In the genomic region with DNA sequence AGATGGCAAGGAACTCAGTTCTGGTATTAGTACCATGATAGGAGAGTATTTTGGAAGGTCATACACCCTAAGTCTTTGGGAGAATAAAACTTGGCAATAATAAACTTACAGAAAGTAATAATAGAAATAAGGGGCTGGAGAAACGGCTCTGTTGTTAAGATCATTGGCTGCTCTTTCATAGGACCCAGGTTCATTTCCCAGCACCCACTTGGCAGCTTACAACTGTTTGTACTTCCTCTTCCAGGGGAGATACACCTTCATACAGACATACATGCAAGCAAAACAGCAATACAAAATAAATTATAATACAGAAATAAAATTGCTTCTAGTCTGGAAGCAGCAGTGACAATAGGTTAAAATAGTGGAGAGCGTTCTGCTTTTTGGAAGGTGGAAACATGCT, we compare ENCODE assay signal across 11 mouse cellular contexts. TPM values are rescaled to one million over a fixed set of nuclear protein-coding genes. Genes with fewer than 3 reads are reported as not detected.
DNase-seq lines count a peak whose midpoint lies in the region; ATAC-seq and TF ChIP-seq lines count a peak whose summit lies in the region.
"Had no signal": no experiment of that assay in that cellular context is flagged by ENCODE, and none has a peak within 500 bp of the region (broad histone marks: within the 10 kb centered on the region; RNA-seq: fewer than 3 reads in every experiment).

No protein-coding gene starts in this region.

- WGBS in forebrain, embryonic 15.5 days = 66% methylated on average over 2 of the region's 2 CpGs
- 69% methylated on average over 2 of the region's 2 CpGs for WGBS in limb, embryonic 14.5 days
- WGBS in stomach, embryonic 16.5 days = 77% methylated on average over 2 of the region's 2 CpGs

- H3K4me3 ChIP-seq in megakaryocyte, embryonic 14.5 days (replicated peaks) = peak overlapping the region; percentile 95
- peak overlapping the region; percentile 98 for H3K4me3 ChIP-seq in forebrain, embryonic 15.5 days
- H3K4me3 ChIP-seq in limb, embryonic 14.5 days (replicated peaks; ENCODE audit: low read length) = peak overlapping the region; percentile 81
- peak overlapping the region; percentile 90 for H3K4me3 ChIP-seq in stomach, embryonic 16.5 days (replicated peaks; ENCODE audit: low read length)

- ATAC-seq in megakaryocyte, adult 5-6 weeks (ENCODE audit: poor library complexity, severe bottlenecking) = no peak
- ATAC-seq in forebrain, embryonic 15.5 days (replicated peaks) = no peak
- ATAC-seq in limb, embryonic 14.5 days (ENCODE audit: low FRiP score, low read depth) = no peak
- no peak for ATAC-seq in stomach, embryonic 16.5 days (ENCODE audit: insufficient read depth, low FRiP score)

- H3K27ac ChIP-seq in forebrain, embryonic 15.5 days (replicated peaks) = no peak overlapping the region
- H3K27ac ChIP-seq in limb, embryonic 14.5 days (replicated peaks; ENCODE audit: low read depth, low read length) = no peak overlapping the region
- no peak overlapping the region for H3K27ac ChIP-seq in stomach, embryonic 16.5 days (ENCODE audit: low read length)

- no peak for TF ChIP-seq POLR2A in limb, embryonic 14.5 days (IDR thresholded peaks at IDR 0.05; ENCODE audit: borderline replicate concordance, extremely low read depth, insufficient read depth, insufficient read length)

- DNase-seq in limb, embryonic 14.5 days (ENCODE audit: low spot score) = no peak
- no peak for DNase-seq in adrenal gland, adult 8-10 months
- no peak for DNase-seq in spleen, postnatal 10 days (ENCODE audit: low spot score in 2 of 2)
- no peak for DNase-seq in cerebellum, adult 9-11 months
- DNase-seq: cerebellum, adult 2 months; gastrocnemius, postnatal 14 days; thymus, postnatal 25 days had no signal

- peak overlapping the region; percentile 99 for H3K9ac ChIP-seq in forebrain, embryonic 15.5 days (replicated peaks)
- peak overlapping the region; percentile 98; the same call in 1 of the 2 replicates for H3K9ac ChIP-seq in limb, embryonic 14.5 days (ENCODE audit: low read depth, low read length, severe bottlenecking)
- H3K9ac ChIP-seq in stomach, embryonic 16.5 days (ENCODE audit: low read length) = no peak overlapping the region

- H3K27me3 ChIP-seq in megakaryocyte, embryonic 14.5 days (replicated peaks) = no peaks in the 10 kb centered on the region
- no peaks in the 10 kb centered on the region for H3K27me3 ChIP-seq in forebrain, embryonic 15.5 days
- no peaks in the 10 kb centered on the region for H3K27me3 ChIP-seq in limb, embryonic 14.5 days (ENCODE audit: control insufficient read depth, insufficient read depth, low read length)
- H3K27me3 ChIP-seq in stomach, embryonic 16.5 days (ENCODE audit: control insufficient read depth, insufficient read depth, low read length) = no peaks in the 10 kb centered on the region

- no peaks in the 10 kb centered on the region for H3K9me3 ChIP-seq in megakaryocyte, embryonic 14.5 days
- H3K9me3 ChIP-seq in forebrain, embryonic 15.5 days = no peaks in the 10 kb centered on the region
- H3K9me3 ChIP-seq in limb, embryonic 14.5 days (ENCODE audit: control insufficient read depth, low read length) = no peaks in the 10 kb centered on the region
- no peaks in the 10 kb centered on the region for H3K9me3 ChIP-seq in stomach, embryonic 16.5 days (replicated peaks; ENCODE audit: control insufficient read depth, low read length)

- peaks cover 4% of the 10 kb centered on the region for H3K36me3 ChIP-seq in megakaryocyte, embryonic 14.5 days (replicated peaks; ENCODE audit: low read length)
- H3K36me3 ChIP-seq in forebrain, embryonic 15.5 days = no peaks in the 10 kb centered on the region
- H3K36me3 ChIP-seq in limb, embryonic 14.5 days (ENCODE audit: control insufficient read depth, insufficient read depth, low read length) = peaks cover 3% of the 10 kb centered on the region; the same call in 1 of the 2 replicates
- H3K36me3 ChIP-seq in stomach, embryonic 16.5 days (ENCODE audit: control insufficient read depth, insufficient read depth, low read length) = no peaks in the 10 kb centered on the region

- H3K4me2 ChIP-seq in forebrain, embryonic 15.5 days (replicated peaks) = peak overlapping the region; percentile 53
- H3K4me2 ChIP-seq in limb, embryonic 14.5 days (replicated peaks; ENCODE audit: low read depth, low read length, severe bottlenecking) = peak overlapping the region; percentile 46
- peak overlapping the region; percentile 75 for H3K4me2 ChIP-seq in stomach, embryonic 16.5 days (ENCODE audit: low read depth, low read length)

- H3K4me1 ChIP-seq in megakaryocyte, embryonic 14.5 days = peaks cover 47% of the 10 kb centered on the region
- peaks cover 23% of the 10 kb centered on the region for H3K4me1 ChIP-seq in forebrain, embryonic 15.5 days
- peaks cover 9% of the 10 kb centered on the region for H3K4me1 ChIP-seq in limb, embryonic 14.5 days (ENCODE audit: control insufficient read depth, insufficient read depth, low read length)
- peaks cover 11% of the 10 kb centered on the region for H3K4me1 ChIP-seq in stomach, embryonic 16.5 days (ENCODE audit: control insufficient read depth, insufficient read depth, low read length)

RNA-seq across cellular contexts. Expression of a gene that starts 2.6 kb away (rescaled TPM):
- 0.15 TPM in 1 of 2 replicates, not detected in the other for polyA plus RNA-seq in megakaryocyte, embryonic 14.5 days (2012; ENCODE audit: insufficient read depth, low replicate concordance)
- 23.9 and 26.7 TPM in 2 replicates for total RNA-seq in megakaryocyte, adult 5-6 weeks (2015)
- total RNA-seq in megakaryocyte, adult 5-6 weeks (2017) = 28.2 and 29.0 TPM in 2 replicates
- 38.4 and 38.5 TPM in 2 replicates for polyA plus RNA-seq in forebrain, embryonic 15.5 days (2015; fragmentation: Nextera tagmentation; extraction: Ambion mirVana)
- 13.8 and 16.0 TPM in 2 replicates for polyA plus RNA-seq in limb, embryonic 14.5 days (2012; rRNA removed)
- polyA plus RNA-seq in limb, embryonic 14.5 days (2014; fragmentation: Nextera tagmentation; extraction: Ambion mirVana) = 11.7 and 14.5 TPM in 2 replicates
- 13.7 and 15.4 TPM in 2 replicates for polyA plus RNA-seq in stomach, embryonic 16.5 days (2015; fragmentation: Nextera tagmentation; extraction: Ambion mirVana)
- total RNA-seq in adrenal gland, adult 8-10 months (2022) = 10 to 100 TPM; 23.2 to 29.7 (median 26.8) TPM

Comparison
In these comparisons a context has a peak if more than half of its experiments do, and no peak if none do; other contexts are left out.
1. RNA of a gene that starts 2.6 kb away (polyA plus RNA-seq): 38.4 to 38.5 TPM in forebrain, embryonic 15.5 days, 13.7 to 15.4 TPM in stomach, embryonic 16.5 days and 11.7 to 16.0 TPM in limb, embryonic 14.5 days; 0.15 TPM in megakaryocyte, embryonic 14.5 days; every median in the first group is over 10 times any median in the second.
2. Peak in every context shown above with its lines, with median percentiles within 50 percentile points of each other: H3K4me3 ChIP-seq and H3K4me2 ChIP-seq.